Mouse (Mus musculus) left cerebral cortex, adult 2 months (tissue): ENCODE results near the gene B4galt5. TPM values are rescaled to one million over a fixed set of nuclear protein-coding genes. Genes with fewer than 3 reads are reported as not detected.

Source experiments
- DNase-seq, 2 experiments: peaks; one replicate each; pipeline ENCODE4 v3.0.0; 2021 to 2022; ENCODE audit warnings: low spot score in 2 of 2, mixed read lengths in 1 of 2; ENCODE audit errors: extremely low spot score in 1 of 2
- H3K27ac ChIP-seq: fragments of 200-600 bp; 2 replicates; pipeline ENCODE4 v1.8.1; 2022
- H3K4me3 ChIP-seq: fragments of 200-600 bp; 2 replicates; pipeline ENCODE4 v1.8.1; 2022
- CTCF ChIP-seq: fragments of 200-600 bp; IDR thresholded peaks from 2 replicates; pipeline ENCODE4 v1.8.1; 2022; ENCODE audit warnings: antibody characterized with exemption, mild to moderate bottlenecking, moderate library complexity
- intact Hi-C: fragments of 180-260 bp; cut with DNase I; formaldehyde crosslinking; loops from one replicate; pipeline ENCODE4 v1.15.1; 2025
- total RNA-seq, 2 experiments: library from RNA; stranded (reverse); gene quantifications; 2 replicates each; pipeline ENCODE4 v1.2.3; 2021

The B4galt5 gene
- total RNA-seq, 2 experiments from 2014 or later = 49.7 to 50.2 TPM

- H3K27ac ChIP-seq = no peak overlapping the region
- TF ChIP-seq CTCF = no peak
- intact Hi-C loops = no loop called here
These were observed 22.4 kb downstream of the B4galt5 start for GRCm38 (mm10) chr2:167326582-167326981.

DNA sequence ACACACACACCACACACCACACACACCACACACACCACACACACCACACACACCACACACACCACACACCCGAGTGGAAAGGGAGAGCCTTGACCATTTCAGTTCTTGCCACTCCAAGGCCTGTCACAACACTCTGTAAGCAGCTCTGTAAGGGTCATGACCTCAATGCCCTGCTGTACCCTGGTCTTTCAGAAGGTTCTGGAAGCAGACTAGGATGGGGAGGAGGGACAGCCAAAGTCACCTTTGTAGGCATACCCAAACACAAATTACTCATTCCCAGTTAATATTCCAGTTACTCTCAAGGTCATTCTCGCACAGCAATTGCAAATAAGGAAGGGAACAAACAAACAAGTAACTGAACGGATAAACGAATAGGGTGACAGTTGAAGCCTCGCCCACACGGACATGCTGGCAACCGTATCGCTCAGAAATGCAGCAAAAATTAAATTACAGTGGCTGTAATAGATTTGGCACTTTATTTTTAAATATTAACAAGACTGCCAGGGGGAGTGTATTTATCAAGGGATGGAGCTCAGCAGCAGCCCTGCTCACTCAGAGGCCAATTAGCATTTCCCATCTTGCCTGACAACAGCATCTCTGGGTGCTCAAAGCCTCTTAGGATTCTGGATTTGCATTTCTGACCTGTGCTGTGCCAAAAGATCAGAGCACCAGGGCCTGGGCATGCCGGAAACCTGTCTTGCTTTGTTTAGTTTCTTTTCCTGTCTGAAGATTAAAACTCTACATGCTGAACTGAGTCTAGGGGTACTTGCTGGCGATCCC is 24.6 kb downstream of the B4galt5 start:
- TF ChIP-seq CTCF = no peak
- intact Hi-C loops = no loop called here
- Histone ChIP-seq H3K27ac (no peak overlapping the region), H3K4me3 (no peak overlapping the region)
- no peak for DNase-seq

More at GRCm38 (mm10) chr2:167326582-167326981, 22.4 kb downstream of the B4galt5 start:
- H3K4me3 ChIP-seq = no peak overlapping the region
- no peak for DNase-seq

DNA sequence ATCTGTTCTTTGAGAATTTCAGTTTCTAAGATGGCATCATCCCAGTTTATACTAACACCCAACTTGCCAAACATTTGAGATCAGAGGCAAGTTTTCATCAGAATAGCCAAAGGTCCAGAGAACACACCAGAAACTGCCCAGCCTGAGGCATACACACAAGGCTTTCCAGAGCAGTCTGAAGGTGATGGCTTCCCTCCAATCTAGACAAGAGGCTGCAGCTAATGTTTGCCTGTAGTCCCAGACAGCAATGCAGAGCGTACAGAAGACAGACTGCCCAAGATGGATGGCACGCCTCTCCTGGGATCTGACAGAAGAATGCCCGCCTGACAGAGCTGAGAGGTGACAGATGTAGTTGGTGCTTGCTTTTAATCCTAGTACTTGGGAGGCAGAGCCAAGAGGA is 25.9 kb downstream of the B4galt5 start:
- intact Hi-C loops = no loop called here
- no peak for TF ChIP-seq CTCF
- H3K27ac ChIP-seq = no peak overlapping the region
- DNase-seq = no peak
- no peak overlapping the region for H3K4me3 ChIP-seq

- DNase-seq = no peak
- H3K4me3 ChIP-seq = no peak overlapping the region
- H3K27ac ChIP-seq = no peak overlapping the region
- intact Hi-C loops = no loop called here
- TF ChIP-seq CTCF = no peak
These were observed 27.6 kb downstream of the B4galt5 start for GRCm38 (mm10) chr2:167321372-167321771.

GRCm38 (mm10) chr2:167318981-167319380 is 30.0 kb downstream of the B4galt5 start:
- TF ChIP-seq CTCF = no peak
- intact Hi-C loops = no loop called here
- no peak overlapping the region for H3K27ac ChIP-seq
- H3K4me3 ChIP-seq = no peak overlapping the region
- DNase-seq = no peak

DNA sequence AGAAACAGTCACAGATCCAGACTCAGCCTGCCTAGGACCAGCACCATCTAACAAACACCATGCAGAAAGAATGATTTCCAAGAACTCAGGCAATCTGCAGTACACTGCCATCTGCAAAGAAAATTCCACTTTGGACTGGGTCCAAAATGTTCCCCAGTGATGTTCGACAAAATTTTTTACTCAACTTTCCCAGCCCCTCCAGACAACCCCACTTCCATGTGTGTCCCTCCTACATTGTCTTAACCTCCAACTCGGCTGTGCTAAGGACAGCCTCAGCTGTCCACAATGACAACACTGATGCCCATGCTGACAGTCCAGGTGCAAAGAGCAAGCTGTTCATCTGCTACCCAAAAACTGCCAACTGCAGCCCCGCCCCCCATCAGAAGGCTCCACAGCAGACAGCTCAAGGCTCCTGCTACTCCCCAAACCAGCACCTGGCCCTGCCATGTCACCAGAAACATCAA is 32.2 kb downstream of the B4galt5 start:
- Histone ChIP-seq H3K4me3 (no peak overlapping the region), H3K27ac (no peak overlapping the region)
- no peak for TF ChIP-seq CTCF
- DNase-seq = no peak
- intact Hi-C loops = no loop called here

DNA sequence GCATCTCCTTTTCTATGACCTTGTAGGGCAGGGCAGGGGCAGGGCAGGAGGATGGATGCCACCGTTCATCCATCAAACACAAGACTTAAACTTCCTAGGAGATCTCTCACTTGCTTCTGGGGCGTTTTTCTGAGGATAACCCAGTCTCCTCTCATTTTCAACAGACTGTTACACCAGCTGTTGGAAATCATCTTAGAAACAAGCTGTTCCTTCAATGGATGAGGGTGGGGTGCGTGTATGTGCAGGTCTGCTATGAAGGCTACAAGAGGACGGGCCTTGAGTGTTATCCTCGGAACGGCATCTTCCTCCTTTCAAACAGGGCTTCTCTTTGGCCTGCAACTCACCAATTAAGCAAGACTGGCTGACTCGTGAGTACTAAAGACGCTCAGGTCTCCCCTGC is 34.5 kb downstream of the B4galt5 start:
- TF ChIP-seq CTCF = no peak
- intact Hi-C loops = no loop called here
- Histone ChIP-seq H3K27ac (no peak overlapping the region; the same call in 1 of the 2 replicates), H3K4me3 (no peak overlapping the region)
- DNase-seq = no peak

DNA sequence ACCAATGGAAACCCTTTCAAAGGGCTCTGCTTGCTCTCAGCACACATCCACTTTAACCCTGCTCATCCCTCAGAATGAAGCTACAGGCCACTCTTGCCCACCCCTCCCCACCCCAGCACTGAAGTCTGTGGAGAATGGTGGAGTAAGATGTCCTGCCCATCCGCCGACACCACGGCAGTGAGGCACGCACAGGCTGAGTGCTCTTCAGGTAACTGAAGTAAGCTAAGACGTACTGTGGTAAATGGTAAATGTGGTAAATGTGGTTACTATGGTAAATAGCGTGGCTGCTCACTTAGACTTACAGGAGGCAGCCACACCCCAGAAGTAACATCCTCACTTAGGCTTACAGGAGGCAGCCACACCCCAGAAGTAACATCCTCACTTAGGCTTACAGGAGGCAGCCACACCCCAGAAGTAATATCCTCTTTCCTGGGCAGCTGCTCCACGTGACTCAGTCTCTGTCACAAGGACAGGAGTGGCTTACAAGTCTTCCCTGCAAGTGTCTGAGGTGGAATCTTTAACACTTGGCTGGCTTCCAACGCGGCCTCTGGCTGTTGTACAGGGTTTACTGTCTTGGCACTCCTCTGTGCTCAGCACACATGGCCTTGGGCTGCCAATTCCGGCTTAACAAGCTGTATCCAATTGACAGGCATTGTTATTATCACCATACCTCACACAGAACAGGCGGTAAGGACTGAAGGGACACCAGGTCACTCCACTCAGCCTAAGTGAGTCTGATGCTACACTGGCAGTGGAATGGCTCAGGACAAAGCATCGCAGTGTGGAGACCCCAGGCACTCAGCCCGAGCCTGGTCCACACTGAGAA is 35.3 kb downstream of the B4galt5 start:
- intact Hi-C loops = no loop called here
- no peak for TF ChIP-seq CTCF
- no peak overlapping the region for H3K4me3 ChIP-seq
- no peak overlapping the region; the same call in 1 of the 2 replicates for H3K27ac ChIP-seq
- no peak for DNase-seq

GRCm38 (mm10) chr2:167310121-167310520 is 38.9 kb downstream of the B4galt5 start:
- intact Hi-C loops = no loop called here
- Histone ChIP-seq H3K27ac (no peak overlapping the region), H3K4me3 (no peak overlapping the region)
- TF ChIP-seq CTCF = no peak
- no peak for DNase-seq

DNA sequence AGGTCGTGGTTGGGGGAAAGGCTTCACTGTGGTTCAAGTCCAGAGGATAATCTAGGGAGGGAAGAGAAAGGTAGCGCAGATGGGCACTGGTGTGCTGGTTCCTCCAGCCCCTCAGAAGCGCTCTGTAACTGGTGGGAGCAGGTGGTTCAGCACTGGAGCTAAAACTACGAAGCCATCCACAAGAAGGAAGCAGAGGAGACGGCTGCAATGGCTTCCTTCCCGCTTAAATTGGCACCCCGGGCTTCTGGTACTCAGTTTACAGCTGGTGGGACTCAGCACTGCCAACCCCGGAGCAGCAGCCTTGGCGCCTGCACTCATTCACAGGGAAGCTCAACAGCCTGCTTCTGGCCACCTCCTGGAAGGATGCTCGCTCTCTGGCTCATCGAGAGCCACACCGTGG is 39.7 kb downstream of the B4galt5 start:
- H3K27ac ChIP-seq = no peak overlapping the region
- no peak for TF ChIP-seq CTCF
- H3K4me3 ChIP-seq = no peak overlapping the region
- DNase-seq = no peak
- intact Hi-C loops = no loop called here

DNA sequence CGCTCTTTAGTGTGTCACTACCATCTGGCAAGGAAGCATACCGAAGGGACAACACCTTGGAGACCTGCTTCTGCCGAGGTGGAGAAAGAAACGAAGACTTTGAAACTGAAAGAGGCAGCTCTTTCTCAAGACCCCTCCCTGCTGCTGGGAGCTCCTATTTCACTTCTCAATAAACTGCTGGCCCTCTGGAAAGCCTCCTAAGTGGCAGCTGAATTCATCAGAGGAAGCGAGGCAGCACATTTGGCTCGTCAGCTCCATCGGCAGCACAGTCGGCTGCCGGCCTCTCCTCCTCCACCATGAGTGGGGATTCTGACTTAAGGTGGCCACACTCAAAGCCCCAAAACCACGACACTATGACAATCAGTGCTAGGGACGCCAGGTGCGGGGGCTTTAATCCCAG is 41.3 kb downstream of the B4galt5 start:
- Histone ChIP-seq H3K27ac (no peak overlapping the region), H3K4me3 (no peak overlapping the region)
- peak in 1 of 2 experiments; percentile 8 for DNase-seq
- no peak for TF ChIP-seq CTCF
- intact Hi-C loops = no loop called here

GRCm38 (mm10) chr2:167306626-167307541 is 42.1 kb downstream of the B4galt5 start:
- no peak for TF ChIP-seq CTCF
- DNase-seq = peak; percentile 6 to 10
- no peak overlapping the region for H3K27ac ChIP-seq
- intact Hi-C loops = no loop called here
- H3K4me3 ChIP-seq = no peak overlapping the region
